Mouse (Mus musculus) bone marrow macrophage, adult 2 months (primary cell): ENCODE results near the gene Zfp595.

Experiments used
- CTCF ChIP-seq: IDR thresholded peaks from 2 replicates; pipeline ENCODE4 v1.5.1; 2012; ENCODE audit warnings: low read depth, mild to moderate bottlenecking, low read length, moderate library complexity
- POLR2A ChIP-seq: IDR thresholded peaks from 2 replicates; pipeline ENCODE4 v1.6.1; 2012; ENCODE audit warnings: mild to moderate bottlenecking, low read depth, low read length, borderline replicate concordance

- no peak for TF ChIP-seq CTCF
- TF ChIP-seq POLR2A, result no peak
These were observed 26.3 kb downstream of the Zfp595 start, which contains the start of gene Zfp457 for GRCm38 (mm10) chr13:67305822-67306672.
